8 mouse cellular contexts compared by ENCODE assay signal in genomic region chr14:118909872-118910271, GRCm38 (mm10). TPM values are rescaled to one million over a fixed set of nuclear protein-coding genes. Genes with fewer than 3 reads are reported as not detected.
A peak's percentile ranks its signal among the peaks of the same experiment; 100 is the strongest.
DNase-seq lines count a peak whose midpoint lies in the region; ATAC-seq and TF ChIP-seq lines count a peak whose summit lies in the region.

No protein-coding gene starts in this region.

- no peaks in the 10 kb centered on the region for H3K4me1 ChIP-seq in heart, embryonic 11.5 days (ENCODE audit: control insufficient read depth, insufficient read depth, low read length)
- H3K4me1 ChIP-seq in G1E (ENCODE audit: insufficient read depth, low read depth, low read length) = peaks cover 46% of the 10 kb centered on the region
- H3K4me1 ChIP-seq in lung, embryonic 16.5 days (replicated peaks; ENCODE audit: control insufficient read depth, insufficient read depth, low read length) = peaks cover 16% of the 10 kb centered on the region
- peaks cover 3% of the 10 kb centered on the region for H3K4me1 ChIP-seq in cerebellum, adult 2 months (ENCODE audit: control insufficient read depth, insufficient read depth, low read length)
- no peaks in the 10 kb centered on the region for H3K4me1 ChIP-seq in forebrain, embryonic 12.5 days

- no peak overlapping the region for H3K4me2 ChIP-seq in heart, embryonic 11.5 days
- H3K4me2 ChIP-seq in lung, embryonic 16.5 days (ENCODE audit: low read depth, low read length) = 0 out of 2 replicates have a peak overlapping the region, but pooled peaks have one; percentile 53
- no peak overlapping the region for H3K4me2 ChIP-seq in forebrain, embryonic 12.5 days

- H3K36me3 ChIP-seq in heart, embryonic 11.5 days (ENCODE audit: control insufficient read depth, insufficient read depth, low read length) = peaks cover 8% of the 10 kb centered on the region
- H3K36me3 ChIP-seq in G1E (replicated peaks) = no peaks in the 10 kb centered on the region
- H3K36me3 ChIP-seq in lung, embryonic 16.5 days (ENCODE audit: control insufficient read depth, insufficient read depth, low read length) = peaks cover 9% of the 10 kb centered on the region
- peaks cover 74% of the 10 kb centered on the region for H3K36me3 ChIP-seq in forebrain, embryonic 12.5 days (replicated peaks)

- no peaks in the 10 kb centered on the region for H3K9me3 ChIP-seq in heart, embryonic 11.5 days (replicated peaks; ENCODE audit: control insufficient read depth, low read length)
- no peaks in the 10 kb centered on the region for H3K9me3 ChIP-seq in G1E (replicated peaks)
- no peaks in the 10 kb centered on the region for H3K9me3 ChIP-seq in lung, embryonic 16.5 days (ENCODE audit: control insufficient read depth, low read length)
- no peaks in the 10 kb centered on the region for H3K9me3 ChIP-seq in forebrain, embryonic 12.5 days

- intact Hi-C loops in heart, postnatal 10 days (cut with DNase I) = loop anchor here (2.0 to 5.0 kb wide), 4 partner anchors 37 to 117 kb away; no protein-coding TSS in a partner anchor

- TF ChIP-seq POLR2A in cerebellum, adult 2 months (IDR thresholded peaks at IDR 0.05; ENCODE audit: borderline replicate concordance, insufficient read depth, low read length) = no peak

- H3K9ac ChIP-seq in heart, embryonic 11.5 days (ENCODE audit: low read depth, low read length) = no peak overlapping the region
- no peak overlapping the region for H3K9ac ChIP-seq in lung, embryonic 16.5 days (ENCODE audit: low read length)
- no peak overlapping the region for H3K9ac ChIP-seq in forebrain, embryonic 12.5 days

- peak; percentile 95 for DNase-seq in heart, adult 11 months
- peak; percentile 45 for DNase-seq in G1E (ENCODE audit: low spot score)
- peak; percentile 37 for DNase-seq in heart, postnatal 10 days
- DNase-seq in cerebellum, adult 2 months = no peak

- no peak for ATAC-seq in heart, embryonic 11.5 days (replicated peaks; ENCODE audit: insufficient number of reproducible peaks, low FRiP score, low TSS enrichment)
- ATAC-seq in G1E (ENCODE audit: extremely low read depth, insufficient number of reproducible peaks, low FRiP score, poor library complexity, severe bottlenecking) = peak; percentile 41; the same call in 1 of the 2 replicates
- ATAC-seq in lung, embryonic 16.5 days (ENCODE audit: low read depth) = peak; percentile 76
- ATAC-seq in forebrain, embryonic 12.5 days (ENCODE audit: low FRiP score) = no peak
- ATAC-seq in CD4-positive, CD25-positive, alpha-beta regulatory T cell, adult 4 months = no peak

- 58% methylated on average over 8 of the region's 8 CpGs for WGBS in heart, embryonic 11.5 days (ENCODE audit: insufficient replicate concordance)
- WGBS in lung, embryonic 16.5 days = 44% methylated on average over 8 of the region's 8 CpGs
- 94% methylated on average over 8 of the region's 8 CpGs for WGBS in cerebellum, adult 2 months
- WGBS in forebrain, embryonic 12.5 days = 93% methylated on average over 8 of the region's 8 CpGs

- no peak for TF ChIP-seq CTCF in G1E (IDR thresholded peaks at IDR 0.05; ENCODE audit: low read depth, low read length)
- no peak for TF ChIP-seq CTCF in cerebellum, adult 2 months (IDR thresholded peaks at IDR 0.05; ENCODE audit: borderline replicate concordance, insufficient read depth, low read depth, low read length)

- no peak overlapping the region for H3K4me3 ChIP-seq in heart, embryonic 11.5 days (ENCODE audit: low read depth, low read length)
- H3K4me3 ChIP-seq in G1E (ENCODE audit: low read depth, low read length) = peak overlapping the region; percentile 25; the same call in 1 of the 2 replicates
- no peak overlapping the region for H3K4me3 ChIP-seq in lung, embryonic 16.5 days (ENCODE audit: low read length)
- H3K4me3 ChIP-seq in cerebellum, adult 2 months (replicated peaks; ENCODE audit: insufficient read depth, low read depth, low read length) = no peak overlapping the region
- H3K4me3 ChIP-seq in forebrain, embryonic 12.5 days (replicated peaks) = no peak overlapping the region

- no peaks in the 10 kb centered on the region for H3K27me3 ChIP-seq in heart, embryonic 11.5 days (ENCODE audit: control insufficient read depth, insufficient read depth, low read length)
- peaks cover 21% of the 10 kb centered on the region for H3K27me3 ChIP-seq in G1E (ENCODE audit: insufficient read depth, low read length)
- H3K27me3 ChIP-seq in lung, embryonic 16.5 days (ENCODE audit: control insufficient read depth, insufficient read depth, low read depth, low read length) = no peaks in the 10 kb centered on the region
- no peaks in the 10 kb centered on the region for H3K27me3 ChIP-seq in cerebellum, adult 2 months (ENCODE audit: control insufficient read depth, insufficient read depth, low read length)
- H3K27me3 ChIP-seq in forebrain, embryonic 12.5 days = no peaks in the 10 kb centered on the region

- H3K27ac ChIP-seq in heart, embryonic 11.5 days (ENCODE audit: low read depth, low read length) = no peak overlapping the region
- peak overlapping the region; percentile 76 for H3K27ac ChIP-seq in lung, embryonic 16.5 days (ENCODE audit: low read length)
- H3K27ac ChIP-seq in cerebellum, adult 2 months (ENCODE audit: insufficient read depth, low read length) = no peak overlapping the region
- no peak overlapping the region for H3K27ac ChIP-seq in forebrain, embryonic 12.5 days

RNA-seq across cellular contexts. Expression of gene Dzip1, which starts 15.4 kb away (rescaled TPM):
- polyA plus RNA-seq in heart, embryonic 11.5 days (2014; fragmentation: Nextera tagmentation; extraction: Ambion mirVana) = 11.3 and 13.2 TPM in 2 replicates
- total RNA-seq in G1E (2014; fragmentation: Nextera tagmentation) (22.5 and 30.9 TPM in 2 replicates), G1E (2017) (5.5 and 6.9 TPM in 2 replicates)
- 2.1 and 3.1 TPM in 2 replicates for polyA plus RNA-seq in G1E (2012)
- 1 to 10 TPM; 4.0 to 5.4 TPM for total RNA-seq in heart, postnatal 10 days (2021)
- polyA plus RNA-seq in lung, embryonic 16.5 days (2015; fragmentation: Nextera tagmentation; extraction: Ambion mirVana) = 13.1 and 13.4 TPM in 2 replicates
- 68.4 and 75.3 TPM in 2 replicates for polyA plus RNA-seq in cerebellum, adult 2 months (2012; rRNA removed)
- 31.3 and 32.1 TPM in 2 replicates for polyA plus RNA-seq in forebrain, embryonic 12.5 days (2016; fragmentation: Nextera tagmentation; extraction: Ambion mirVana)
- polyA plus RNA-seq in CD4-positive, CD25-positive, alpha-beta regulatory T cell, adult 4 months (2017; shearing (Covaris generic)) = 10 to 100 TPM; 10.9 to 12.8 TPM

RNA-seq across cellular contexts. Expression of gene Dnajc3, which starts 27.9 kb away (rescaled TPM):
- polyA plus RNA-seq in heart, embryonic 11.5 days (2014; fragmentation: Nextera tagmentation; extraction: Ambion mirVana) = 32.8 and 37.6 TPM in 2 replicates
- total RNA-seq in G1E (2014; fragmentation: Nextera tagmentation) (36.9 and 41.7 TPM in 2 replicates), G1E (2017) (49.1 and 54.6 TPM in 2 replicates)
- polyA plus RNA-seq in G1E (2012) = 2.8 and 3.9 TPM in 2 replicates
- 10 to 100 TPM; 26.4 to 27.1 TPM for total RNA-seq in heart, postnatal 10 days (2021)
- 60.9 and 62.0 TPM in 2 replicates for polyA plus RNA-seq in lung, embryonic 16.5 days (2015; fragmentation: Nextera tagmentation; extraction: Ambion mirVana)
- polyA plus RNA-seq in cerebellum, adult 2 months (2012; rRNA removed) = 25.9 and 26.0 TPM in 2 replicates
- 23.0 and 25.0 TPM in 2 replicates for polyA plus RNA-seq in forebrain, embryonic 12.5 days (2016; fragmentation: Nextera tagmentation; extraction: Ambion mirVana)
- polyA plus RNA-seq in CD4-positive, CD25-positive, alpha-beta regulatory T cell, adult 4 months (2017; shearing (Covaris generic)) = 10 to 100 TPM; 32.6 to 35.3 TPM

Comparison
In these comparisons a context has a peak if more than half of its experiments do, and no peak if none do; other contexts are left out.
1. DNase-seq: peak in heart, adult 11 months (single experiment), G1E (single experiment) and heart, postnatal 10 days (2 of 2); none in cerebellum, adult 2 months (0 of 2).
2. ATAC-seq: peak in G1E (single experiment) and lung, embryonic 16.5 days (single experiment); none in heart, embryonic 11.5 days (single experiment), forebrain, embryonic 12.5 days (single experiment) and CD4-positive, CD25-positive, alpha-beta regulatory T cell, adult 4 months (single experiment).